Mouse (Mus musculus) A20 (cell line): ENCODE results near the gene Kcnk6.

Experiments used
- DNase-seq: peaks from one replicate; pipeline ENCODE4 v3.0.0-alpha.2; 2011; ENCODE audit warnings: low read depth, low spot score

Kcnk6 gene

GRCm38 (mm10) chr7:29232247-29233013 lies at the start of gene Kcnk6:
Kcnk6 (minus strand) TSS chr7:29232515.
- peak; percentile 29 for DNase-seq

GRCm38 (mm10) chr7:29281201-29282073 lies 49.1 kb upstream of the Kcnk6 start, which contains the start of gene Spint2:
Spint2 (minus strand) TSS chr7:29281912.
- peak; percentile 89 for DNase-seq

- no peak for DNase-seq
These were observed 48.5 kb upstream of the Kcnk6 start for GRCm38 (mm10) chr7:29280801-29281200.

- DNase-seq: no peak
These were observed 47.6 kb upstream of the Kcnk6 start for GRCm38 (mm10) chr7:29279924-29280323.

GRCm38 (mm10) chr7:29279261-29279660 lies 46.9 kb upstream of the Kcnk6 start:
- DNase-seq: no peak

- DNase-seq: no peak
These were observed 45.2 kb upstream of the Kcnk6 start for GRCm38 (mm10) chr7:29277510-29277909.

- DNase-seq: no peak
These were observed 44.4 kb upstream of the Kcnk6 start for GRCm38 (mm10) chr7:29276715-29277114.

- DNase-seq: peak; percentile 22
These were observed 39.6 kb upstream of the Kcnk6 start for GRCm38 (mm10) chr7:29271687-29272465.

GRCm38 (mm10) chr7:29270445-29270844 lies 38.1 kb upstream of the Kcnk6 start:
- peak; percentile 68 for DNase-seq

GRCm38 (mm10) chr7:29266931-29267330 lies 34.6 kb upstream of the Kcnk6 start:
- DNase-seq: no peak

- DNase-seq: peak; percentile 51
These were observed 33.3 kb upstream of the Kcnk6 start for GRCm38 (mm10) chr7:29265636-29266035.

GRCm38 (mm10) chr7:29263831-29264230 lies 31.5 kb upstream of the Kcnk6 start:
- DNase-seq: no peak

- no peak for DNase-seq
These were observed 29.8 kb upstream of the Kcnk6 start for GRCm38 (mm10) chr7:29262151-29262550.

- peak; percentile 14 for DNase-seq
These were observed 27.7 kb upstream of the Kcnk6 start for GRCm38 (mm10) chr7:29259781-29260730.

GRCm38 (mm10) chr7:29257368-29257767 lies 25.1 kb upstream of the Kcnk6 start:
- DNase-seq: no peak

GRCm38 (mm10) chr7:29255875-29256274 lies 23.6 kb upstream of the Kcnk6 start:
- DNase-seq: no peak

- no peak for DNase-seq
These were observed 21.5 kb upstream of the Kcnk6 start for GRCm38 (mm10) chr7:29253842-29254241.

- DNase-seq: no peak
These were observed 18.9 kb upstream of the Kcnk6 start for GRCm38 (mm10) chr7:29251166-29251565.

- DNase-seq: no peak
These were observed 16.0 kb upstream of the Kcnk6 start, which contains the start of gene 2200002D01Rik for GRCm38 (mm10) chr7:29248261-29248841. 2200002D01Rik (minus strand) TSS chr7:29248466.

GRCm38 (mm10) chr7:29247706-29248105 lies 15.4 kb upstream of the Kcnk6 start:
- DNase-seq: no peak
